Mouse (Mus musculus): Measurements from ENCODE around the gene Mettl1. TPM values are rescaled to one million over a fixed set of nuclear protein-coding genes. Genes with fewer than 3 reads are reported as not detected.
A peak's percentile ranks its signal among the peaks of the same experiment; 100 is the strongest.

The Mettl1 gene
- polyA plus RNA-seq, 1 experiment from 2014 or later: 47.6 TPM

DNA sequence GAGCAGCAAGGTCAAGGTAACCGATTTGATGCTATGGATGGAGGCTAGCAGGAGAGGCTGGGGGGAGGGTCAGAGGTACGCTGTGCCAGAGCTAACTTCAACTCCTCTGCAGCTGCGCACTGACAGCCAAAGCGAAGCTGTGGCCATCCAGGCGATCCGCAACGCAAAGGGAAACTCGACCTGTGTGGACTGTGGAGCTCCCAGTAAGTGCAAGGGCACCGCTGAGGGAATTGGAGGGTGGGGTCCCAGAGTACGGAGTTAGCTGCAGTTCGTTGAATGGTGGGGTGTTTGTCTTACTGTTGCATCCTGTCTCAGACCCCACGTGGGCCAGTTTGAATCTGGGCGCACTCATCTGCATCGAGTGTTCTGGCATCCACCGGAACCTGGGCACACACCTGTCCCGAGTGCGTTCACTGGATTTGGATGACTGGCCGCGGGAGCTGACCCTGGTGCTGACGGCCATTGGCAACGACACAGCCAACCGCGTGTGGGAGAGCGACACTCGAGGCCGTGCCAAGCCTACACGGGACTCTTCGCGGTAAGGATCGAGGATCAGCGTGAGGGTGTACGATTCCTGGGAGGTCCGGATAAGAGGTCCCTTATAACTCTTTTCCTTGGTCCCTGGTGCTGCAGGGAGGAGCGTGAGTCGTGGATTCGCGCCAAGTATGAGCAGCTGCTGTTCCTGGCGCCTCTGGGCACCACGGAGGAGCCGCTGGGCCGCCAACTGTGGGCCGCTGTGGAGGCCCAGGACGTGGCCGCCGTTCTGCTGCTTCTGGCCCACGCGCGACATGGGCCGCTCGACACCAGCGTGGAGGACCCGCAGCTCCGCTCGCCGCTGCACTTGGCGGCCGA lies 49.6 kb downstream of the Mettl1 start:
- 0 out of 2 replicates have a peak overlapping the region, but pooled peaks have one; percentile 10 for H3K4me2 ChIP-seq (ENCODE audit: low read depth, severe bottlenecking)
- peaks cover 52% of the 10 kb centered on the region for H3K27me3 ChIP-seq (ENCODE audit: control insufficient read depth, insufficient read depth, low read length)
- WGBS: 11% methylated on average over 57 of the region's 57 CpGs
- ATAC-seq (ENCODE audit: insufficient number of reproducible peaks, low FRiP score, low TSS enrichment, low read depth): no peak
- H3K4me1 ChIP-seq (ENCODE audit: control insufficient read depth, insufficient read depth, low read length): peaks cover 3% of the 10 kb centered on the region; the same call in 1 of the 2 replicates
- DNase-seq (ENCODE audit: low spot score): peak; percentile 79
- no peaks in the 10 kb centered on the region for H3K9me3 ChIP-seq (ENCODE audit: control insufficient read depth, low read length)
- H3K27ac ChIP-seq (replicated peaks; ENCODE audit: low read depth, low read length): no peak overlapping the region
- no peak overlapping the region for H3K9ac ChIP-seq (ENCODE audit: low read length)
- no peak overlapping the region for H3K4me3 ChIP-seq (ENCODE audit: low read depth, low read length)
- H3K36me3 ChIP-seq (ENCODE audit: control insufficient read depth, insufficient read depth, low read length): no peaks in the 10 kb centered on the region; the same call in 1 of the 2 replicates

DNA sequence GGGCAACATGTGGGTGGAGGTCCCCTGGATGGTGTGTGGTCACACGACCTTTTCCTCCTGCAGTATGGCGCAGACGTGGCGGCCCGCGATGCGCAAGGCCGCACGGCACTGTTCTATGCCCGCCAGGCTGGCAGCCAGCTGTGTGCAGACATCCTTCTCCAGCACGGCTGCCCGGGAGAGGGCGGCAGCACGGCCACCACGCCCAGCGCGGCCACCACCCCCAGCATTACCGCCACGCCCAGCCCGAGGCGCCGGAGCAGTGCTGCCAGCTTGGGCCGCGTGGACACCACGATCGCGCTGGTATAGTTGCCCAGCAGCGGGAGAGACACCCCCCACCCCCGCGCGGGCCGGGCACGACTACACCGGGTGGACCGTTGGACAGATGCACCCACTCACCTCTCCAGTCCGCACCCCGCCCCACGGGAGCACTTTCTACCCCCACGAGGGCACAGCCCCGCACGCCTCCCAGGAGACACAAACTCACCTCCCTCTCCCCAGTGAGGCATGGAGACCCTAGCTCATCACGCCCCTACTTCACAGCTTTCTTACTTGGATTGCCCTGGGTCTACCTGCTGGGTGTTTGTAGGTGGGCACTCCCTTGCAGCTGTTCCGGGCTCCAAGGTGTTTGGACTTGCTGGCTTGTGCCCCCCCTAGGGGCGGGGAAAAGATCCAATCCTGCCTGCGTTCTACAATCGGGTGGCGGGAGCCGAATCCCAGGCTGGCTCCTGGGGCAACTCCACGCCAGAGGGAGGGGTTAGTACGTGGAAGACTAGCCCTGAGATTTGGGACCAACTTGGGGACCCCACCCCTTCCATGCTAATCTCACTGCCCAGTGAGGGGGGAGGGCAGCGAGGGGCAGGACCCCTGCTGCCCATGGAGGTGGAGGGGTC lies 50.5 kb downstream of the Mettl1 start:
- Histone ChIP-seq H3K4me3 (ENCODE audit: low read depth, low read length) (peak overlapping the region; percentile 14; the same call in 1 of the 2 replicates), H3K36me3 (ENCODE audit: control insufficient read depth, insufficient read depth, low read length) (peaks cover 3% of the 10 kb centered on the region; the same call in 1 of the 2 replicates), H3K27me3 (ENCODE audit: control insufficient read depth, insufficient read depth, low read length) (peaks cover 52% of the 10 kb centered on the region), H3K27ac (replicated peaks; ENCODE audit: low read depth, low read length) (no peak overlapping the region), H3K9me3 (ENCODE audit: control insufficient read depth, low read length) (no peaks in the 10 kb centered on the region), H3K4me2 (ENCODE audit: low read depth, severe bottlenecking) (no peak overlapping the region), H3K9ac (ENCODE audit: low read length) (no peak overlapping the region), H3K4me1 (ENCODE audit: control insufficient read depth, insufficient read depth, low read length) (peaks cover 3% of the 10 kb centered on the region; the same call in 1 of the 2 replicates)
- no peak for ATAC-seq (ENCODE audit: insufficient number of reproducible peaks, low FRiP score, low TSS enrichment, low read depth)
- DNase-seq (ENCODE audit: low spot score): no peak
- WGBS: 7% methylated on average over 51 of the region's 51 CpGs

GRCm38 (mm10) chr10:127092742-127093141 lies 51.5 kb downstream of the Mettl1 start:
- 45% methylated on average over 4 of the region's 4 CpGs for WGBS
- H3K9ac ChIP-seq (ENCODE audit: low read length): no peak overlapping the region
- peaks cover 6% of the 10 kb centered on the region; the same call in 1 of the 2 replicates for H3K36me3 ChIP-seq (ENCODE audit: control insufficient read depth, insufficient read depth, low read length)
- H3K9me3 ChIP-seq (ENCODE audit: control insufficient read depth, low read length): no peaks in the 10 kb centered on the region
- DNase-seq (ENCODE audit: low spot score) (no peak), ATAC-seq (ENCODE audit: insufficient number of reproducible peaks, low FRiP score, low TSS enrichment, low read depth) (no peak)
- peaks cover 52% of the 10 kb centered on the region for H3K27me3 ChIP-seq (ENCODE audit: control insufficient read depth, insufficient read depth, low read length)
- H3K4me3 ChIP-seq (ENCODE audit: low read depth, low read length): no peak overlapping the region
- no peak overlapping the region for H3K4me2 ChIP-seq (ENCODE audit: low read depth, severe bottlenecking)
- H3K27ac ChIP-seq (replicated peaks; ENCODE audit: low read depth, low read length): no peak overlapping the region
- peaks cover 3% of the 10 kb centered on the region; the same call in 1 of the 2 replicates for H3K4me1 ChIP-seq (ENCODE audit: control insufficient read depth, insufficient read depth, low read length)

GRCm38 (mm10) chr10:127094382-127094802 lies 53.2 kb downstream of the Mettl1 start:
- Histone ChIP-seq H3K9ac (ENCODE audit: low read length) (no peak overlapping the region), H3K4me2 (ENCODE audit: low read depth, severe bottlenecking) (no peak overlapping the region), H3K36me3 (ENCODE audit: control insufficient read depth, insufficient read depth, low read length) (peaks cover 12% of the 10 kb centered on the region; the same call in 1 of the 2 replicates), H3K9me3 (ENCODE audit: control insufficient read depth, low read length) (no peaks in the 10 kb centered on the region), H3K27me3 (ENCODE audit: control insufficient read depth, insufficient read depth, low read length) (peaks cover 43% of the 10 kb centered on the region), H3K4me3 (ENCODE audit: low read depth, low read length) (no peak overlapping the region), H3K27ac (replicated peaks; ENCODE audit: low read depth, low read length) (no peak overlapping the region), H3K4me1 (ENCODE audit: control insufficient read depth, insufficient read depth, low read length) (peaks cover 3% of the 10 kb centered on the region; the same call in 1 of the 2 replicates)
- DNase-seq (ENCODE audit: low spot score) (no peak), ATAC-seq (ENCODE audit: insufficient number of reproducible peaks, low FRiP score, low TSS enrichment, low read depth) (no peak)
- WGBS: 69% methylated on average over 7 of the region's 7 CpGs

MicroRNA genes within 50 kb of the gene (microRNA counts, 519-probe panel; counts per million panel counts)
- 3,292 counts per million, percentile 42 among the panel's probes with 10 or more counts for microRNA mmu-miR-26a
- microRNA mmu-miR-546: not detected

Small RNA genes lying within 50 kb of the gene (microRNA-seq; reads per million reads assigned to microRNA genes)
- gene Mir26a-2: 40.0 reads per million, percentile 38 among the genes with 10 or more reads in this experiment
- 0.92 reads per million for gene Mir546

Other genes starting within 250 kb of the Mettl1 start
- 20.8 and 21.9 TPM in 2 replicates for gene Atp23, start 140.1 kb upstream of the Mettl1 start, polyA plus RNA-seq (2014; fragmentation: Nextera tagmentation; extraction: Ambion mirVana)
- 77.3 and 84.9 TPM in 2 replicates for gene Ctdsp2, start 62.7 kb upstream of the Mettl1 start, polyA plus RNA-seq (2014; fragmentation: Nextera tagmentation; extraction: Ambion mirVana)
- gene Avil, start 40.7 kb upstream of the Mettl1 start, polyA plus RNA-seq (2014; fragmentation: Nextera tagmentation; extraction: Ambion mirVana): 0.07 and 0.16 TPM in 2 replicates
- gene Tsfm, start 10.6 kb upstream of the Mettl1 start, polyA plus RNA-seq (2014; fragmentation: Nextera tagmentation; extraction: Ambion mirVana): 87.4 and 91.8 TPM in 2 replicates
- gene Eef1akmt3, start 99 bp downstream of the Mettl1 start, polyA plus RNA-seq (2014; fragmentation: Nextera tagmentation; extraction: Ambion mirVana): 0.19 and 0.31 TPM in 2 replicates
- gene Cyp27b1, start 6.8 kb downstream of the Mettl1 start, polyA plus RNA-seq (2014; fragmentation: Nextera tagmentation; extraction: Ambion mirVana): not detected in 2 replicates
- gene March9, start 18.8 kb downstream of the Mettl1 start, polyA plus RNA-seq (2014; fragmentation: Nextera tagmentation; extraction: Ambion mirVana): 1.2 and 1.6 TPM in 2 replicates
- gene Cdk4, start 22.1 kb downstream of the Mettl1 start, polyA plus RNA-seq (2014; fragmentation: Nextera tagmentation; extraction: Ambion mirVana): 2,988 and 3,194 TPM in 2 replicates
- 123 and 134 TPM in 2 replicates for gene Tspan31, start 28.9 kb downstream of the Mettl1 start, polyA plus RNA-seq (2014; fragmentation: Nextera tagmentation; extraction: Ambion mirVana)
- gene Agap2, start 33.9 kb downstream of the Mettl1 start, polyA plus RNA-seq (2014; fragmentation: Nextera tagmentation; extraction: Ambion mirVana): 0.05 and 0.06 TPM in 2 replicates
- 29.5 and 32.7 TPM in 2 replicates for gene Os9, start 79.7 kb downstream of the Mettl1 start, polyA plus RNA-seq (2014; fragmentation: Nextera tagmentation; extraction: Ambion mirVana)
- 3.4 TPM in 2 replicates for gene B4galnt1, start 123.8 kb downstream of the Mettl1 start, polyA plus RNA-seq (2014; fragmentation: Nextera tagmentation; extraction: Ambion mirVana)
- 2.7 and 4.1 TPM in 2 replicates for gene Slc26a10, start 139.2 kb downstream of the Mettl1 start, polyA plus RNA-seq (2014; fragmentation: Nextera tagmentation; extraction: Ambion mirVana)
- gene Arhgef25, start 148.7 kb downstream of the Mettl1 start, polyA plus RNA-seq (2014; fragmentation: Nextera tagmentation; extraction: Ambion mirVana): 37.2 and 40.3 TPM in 2 replicates
- gene Dtx3, start 154.3 kb downstream of the Mettl1 start, polyA plus RNA-seq (2014; fragmentation: Nextera tagmentation; extraction: Ambion mirVana): 138 TPM in 2 replicates
- 17.8 and 20.3 TPM in 2 replicates for gene Pip4k2c, start 170.2 kb downstream of the Mettl1 start, polyA plus RNA-seq (2014; fragmentation: Nextera tagmentation; extraction: Ambion mirVana)
- 2.1 and 3.8 TPM in 2 replicates for gene Kif5a, start 221.9 kb downstream of the Mettl1 start, polyA plus RNA-seq (2014; fragmentation: Nextera tagmentation; extraction: Ambion mirVana)
- 160 and 170 TPM in 2 replicates for gene Dctn2, start 225.0 kb downstream of the Mettl1 start, polyA plus RNA-seq (2014; fragmentation: Nextera tagmentation; extraction: Ambion mirVana)
- 17.0 and 17.2 TPM in 2 replicates for gene Mbd6, start 247.6 kb downstream of the Mettl1 start, polyA plus RNA-seq (2014; fragmentation: Nextera tagmentation; extraction: Ambion mirVana)